Mouse (Mus musculus): ENCODE results near the gene Adrb1. TPM values are rescaled to one million over a fixed set of nuclear protein-coding genes. Genes with fewer than 3 reads are reported as not detected.

Adrb1 gene
- polyA plus RNA-seq (2015; fragmentation: Illumina TruSeq; extraction: RNeasy Lipid Tissue Mini Kit (QIAGEN cat#74804); ENCODE audit: insufficient read depth, low read depth, low replicate concordance), result 0.35 TPM

GRCm38 (mm10) chr19:56721387-56722211 is at the start of gene Adrb1:
Adrb1 (plus strand) TSS chr19:56722199.

Other genes starting within 250 kb of the Adrb1 start
- 1.6 TPM for gene Dclre1a, start 174.0 kb upstream of the Adrb1 start, polyA plus RNA-seq (2015; fragmentation: Illumina TruSeq; extraction: RNeasy Lipid Tissue Mini Kit (QIAGEN cat#74804); ENCODE audit: insufficient read depth, low read depth, low replicate concordance)
- gene Nhlrc2, start 173.9 kb upstream of the Adrb1 start, polyA plus RNA-seq (2015; fragmentation: Illumina TruSeq; extraction: RNeasy Lipid Tissue Mini Kit (QIAGEN cat#74804); ENCODE audit: insufficient read depth, low read depth, low replicate concordance), result 2.5 TPM
- gene Ccdc186, start 100.0 kb downstream of the Adrb1 start, polyA plus RNA-seq (2015; fragmentation: Illumina TruSeq; extraction: RNeasy Lipid Tissue Mini Kit (QIAGEN cat#74804); ENCODE audit: insufficient read depth, low read depth, low replicate concordance), result 4.0 TPM
- not detected for gene Tdrd1, start 104.0 kb downstream of the Adrb1 start, polyA plus RNA-seq (2015; fragmentation: Illumina TruSeq; extraction: RNeasy Lipid Tissue Mini Kit (QIAGEN cat#74804); ENCODE audit: insufficient read depth, low read depth, low replicate concordance)
- not detected for gene Vwa2, start 152.1 kb downstream of the Adrb1 start, polyA plus RNA-seq (2015; fragmentation: Illumina TruSeq; extraction: RNeasy Lipid Tissue Mini Kit (QIAGEN cat#74804); ENCODE audit: insufficient read depth, low read depth, low replicate concordance)

All from pancreas, adult 10 weeks (tissue).